Mouse (Mus musculus) effector memory CD4-positive, alpha-beta T cell, adult 7 months (primary cell): ENCODE measurements around the gene Hist1h1b. TPM values are rescaled to one million over a fixed set of nuclear protein-coding genes. Genes with fewer than 3 reads are reported as not detected.

ENCODE experiments used
- polyA plus RNA-seq: library from polyadenylated mRNA; unstranded; fragments of 100-300 nt; shearing (Covaris generic); gene quantifications from one replicate; pipeline ENCODE4 v1.2.1, GENCODE M21; 2017

The Hist1h1b gene
- not detected for polyA plus RNA-seq

DNA sequence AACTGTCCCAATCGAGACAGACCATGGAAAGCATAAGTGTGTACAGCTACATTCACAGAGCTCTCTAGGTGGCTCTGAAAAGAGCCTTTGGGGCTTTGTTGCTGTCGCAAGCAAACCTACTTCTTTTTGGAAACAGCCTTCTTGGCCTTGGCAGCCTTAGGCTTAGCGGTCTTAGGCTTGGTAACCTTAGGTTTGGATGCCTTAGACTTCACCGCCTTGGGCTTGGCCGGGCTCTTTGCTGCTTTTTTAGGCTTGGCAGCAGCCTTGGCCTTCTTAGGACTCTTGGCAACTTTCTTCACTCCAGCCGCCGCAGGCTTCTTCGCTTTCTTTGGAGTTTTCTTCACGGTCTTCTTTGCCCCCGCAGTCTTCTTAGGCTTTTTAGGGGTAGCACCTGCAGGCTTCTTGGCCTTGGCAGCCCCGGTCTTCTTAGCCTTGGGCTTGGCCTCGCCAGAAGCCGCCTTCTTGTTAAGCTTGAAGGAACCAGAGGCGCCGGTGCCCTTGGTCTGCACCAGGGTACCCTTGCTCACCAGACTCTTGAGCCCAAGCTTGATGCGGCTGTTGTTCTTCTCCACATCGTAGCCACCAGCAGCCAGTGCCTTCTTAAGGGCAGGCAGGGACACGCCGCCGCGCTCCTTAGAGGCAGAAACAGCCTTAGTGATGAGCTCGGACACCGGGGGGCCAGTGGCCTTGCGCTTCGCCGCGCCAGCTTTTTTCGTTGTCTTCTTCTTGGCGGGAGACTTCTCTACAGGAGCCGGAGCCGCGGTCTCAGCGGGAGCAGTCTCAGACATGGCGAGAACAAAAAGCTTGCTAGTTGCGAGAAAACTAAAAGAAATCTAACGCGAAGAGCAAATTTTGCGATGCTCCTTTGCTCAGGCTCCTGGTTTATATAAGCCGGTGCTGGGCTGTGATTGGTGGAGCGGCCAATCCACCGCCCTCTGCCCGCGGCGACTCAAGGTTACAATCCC is at the start of gene Hist1h1b:
Gene Hist1h1b, minus strand, starts transcription at position 859 of the 965 bp plus-strand sequence.

GRCm38 (mm10) chr13:21811539-21811938 is 31.1 kb upstream of the Hist1h1b start, which contains the start of gene Hist1h4m:
TSS of gene Hist1h4m (plus strand) at chr13:21811746.

GRCm38 (mm10) chr13:21810073-21810472 is 29.6 kb upstream of the Hist1h1b start, which contains the start of the genes Hist1h2bq and Hist1h2ao:
TSS of gene Hist1h2bq (minus strand) at chr13:21810197.
TSS of gene Hist1h2ao (plus strand) at chr13:21810465.

DNA sequence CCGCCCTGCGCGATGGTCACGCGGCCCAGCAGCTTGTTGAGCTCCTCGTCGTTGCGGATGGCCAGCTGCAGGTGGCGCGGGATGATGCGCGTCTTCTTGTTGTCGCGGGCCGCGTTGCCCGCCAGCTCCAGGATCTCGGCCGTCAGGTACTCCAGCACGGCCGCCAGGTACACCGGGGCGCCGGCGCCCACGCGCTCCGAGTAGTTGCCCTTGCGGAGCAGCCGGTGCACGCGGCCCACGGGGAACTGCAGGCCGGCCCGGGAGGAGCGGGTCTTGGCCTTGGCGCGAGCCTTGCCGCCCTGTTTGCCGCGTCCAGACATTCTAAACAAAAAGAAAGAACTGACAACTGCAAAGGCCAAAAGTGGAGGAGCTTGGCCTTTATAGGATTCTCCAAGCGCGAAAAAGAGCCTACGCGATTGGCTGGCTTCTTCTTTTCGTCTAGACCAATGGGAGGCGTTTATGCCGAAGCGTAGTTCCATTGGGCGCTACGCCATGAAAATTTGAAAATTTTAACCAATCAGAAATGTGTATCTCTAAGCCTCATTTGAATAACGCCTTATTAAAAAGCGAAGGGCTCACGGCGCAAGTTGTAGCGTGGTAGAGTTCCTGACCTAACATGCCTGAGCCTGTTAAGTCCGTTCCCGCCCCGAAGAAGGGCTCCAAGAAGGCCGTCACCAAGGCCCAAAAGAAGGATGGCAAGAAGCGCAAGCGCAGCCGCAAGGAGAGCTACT is 6.6 kb upstream of the Hist1h1b start, which contains the start of the genes Hist1h2an and Hist1h2bp:
Gene Hist1h2an, minus strand, starts transcription at position 320 of the 731 bp plus-strand sequence.
Gene Hist1h2bp, plus strand, starts transcription at position 563 of the 731 bp plus-strand sequence.

DNA sequence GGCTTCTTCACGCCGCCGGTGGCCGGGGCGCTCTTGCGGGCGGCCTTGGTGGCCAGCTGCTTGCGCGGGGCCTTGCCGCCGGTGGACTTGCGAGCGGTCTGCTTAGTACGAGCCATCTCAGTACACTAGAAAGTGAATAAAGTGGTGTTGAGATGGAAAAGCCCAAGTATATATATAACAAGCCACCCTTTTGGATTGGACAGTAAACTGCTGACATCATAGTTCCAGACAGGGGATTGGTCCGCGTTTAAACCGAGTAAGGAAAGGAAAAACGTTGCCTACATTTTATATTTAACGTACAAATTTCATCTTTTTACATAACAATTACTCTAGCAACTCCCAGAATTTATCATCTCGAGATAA is 2.8 kb upstream of the Hist1h1b start, which contains the start of gene Hist1h3i:
Gene Hist1h3i, minus strand, starts transcription at position 116 of the 363 bp plus-strand sequence.

DNA sequence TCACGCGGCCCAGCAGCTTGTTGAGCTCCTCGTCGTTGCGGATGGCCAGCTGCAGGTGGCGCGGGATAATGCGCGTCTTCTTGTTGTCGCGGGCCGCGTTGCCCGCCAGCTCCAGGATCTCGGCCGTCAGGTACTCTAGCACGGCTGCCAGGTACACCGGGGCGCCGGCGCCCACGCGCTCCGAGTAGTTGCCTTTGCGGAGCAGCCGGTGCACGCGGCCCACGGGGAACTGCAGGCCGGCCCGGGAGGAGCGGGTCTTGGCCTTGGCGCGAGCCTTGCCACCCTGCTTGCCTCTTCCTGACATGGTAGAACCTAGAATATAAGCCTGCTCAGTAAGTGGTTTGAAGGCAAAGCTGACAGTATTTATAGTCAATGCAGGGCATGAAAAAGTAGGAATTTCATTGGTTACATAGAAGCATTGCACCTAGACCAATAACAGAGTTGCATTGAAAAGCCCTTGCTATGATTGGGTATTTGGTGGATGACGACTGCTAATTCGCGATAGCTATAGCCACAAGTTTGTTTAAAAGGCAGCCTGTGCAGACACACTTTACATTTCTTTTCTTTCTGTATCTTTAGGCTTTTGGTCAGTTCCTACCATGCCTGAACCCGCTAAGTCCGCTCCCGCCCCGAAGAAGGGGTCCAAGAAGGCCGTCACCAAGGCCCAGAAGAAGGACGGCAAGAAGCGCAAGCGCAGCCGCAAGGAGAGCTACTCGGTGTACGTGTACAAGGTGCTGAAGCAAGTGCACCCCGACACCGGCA is 26.7 kb downstream of the Hist1h1b start, which contains the start of the genes Hist1h2ak and Hist1h2bn:
Gene Hist1h2ak, minus strand, starts transcription at position 304 of the 762 bp plus-strand sequence.
Gene Hist1h2bn, plus strand, starts transcription at position 600 of the 762 bp plus-strand sequence.

DNA sequence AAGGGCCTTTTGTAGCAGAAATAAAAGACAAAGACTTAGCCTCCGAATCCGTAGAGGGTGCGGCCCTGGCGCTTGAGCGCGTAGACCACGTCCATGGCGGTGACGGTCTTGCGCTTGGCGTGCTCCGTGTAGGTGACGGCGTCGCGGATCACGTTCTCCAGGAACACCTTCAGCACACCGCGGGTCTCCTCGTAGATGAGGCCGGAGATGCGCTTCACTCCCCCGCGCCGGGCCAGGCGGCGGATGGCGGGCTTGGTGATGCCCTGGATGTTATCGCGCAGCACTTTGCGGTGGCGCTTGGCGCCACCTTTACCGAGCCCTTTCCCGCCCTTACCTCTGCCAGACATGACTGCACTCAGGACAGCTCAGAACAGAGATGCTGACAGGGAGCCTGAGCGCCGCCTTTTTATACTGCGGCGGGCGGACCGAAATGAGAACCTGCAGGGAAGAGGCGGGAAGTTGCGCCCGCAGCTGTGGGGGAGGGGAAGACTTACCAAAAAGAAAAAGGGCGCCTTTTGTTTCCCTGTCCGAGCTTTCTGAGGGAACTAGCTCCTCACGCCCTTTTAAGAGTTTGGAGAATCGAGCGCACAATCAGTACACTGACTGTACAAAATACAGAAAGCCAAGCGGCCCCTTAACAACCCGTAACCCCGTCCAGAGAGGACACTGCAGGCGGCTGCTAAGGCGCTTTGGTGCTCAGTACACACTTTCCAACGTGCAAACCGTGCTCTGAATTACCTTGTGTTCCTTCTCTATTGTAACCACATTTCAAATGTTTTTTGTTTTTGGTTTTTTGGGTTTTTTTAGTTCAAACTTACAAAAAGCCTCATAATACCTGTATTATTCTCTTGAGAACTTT is 30.0 kb downstream of the Hist1h1b start, which contains the start of gene Hist1h4k:
Gene Hist1h4k, minus strand, starts transcription at position 347 of the 859 bp plus-strand sequence.

GRCm38 (mm10) chr13:21734906-21735767 is 45.3 kb downstream of the Hist1h1b start, which contains the start of gene Hist1h4j:
TSS of gene Hist1h4j (plus strand) at chr13:21735064.

Other genes starting within 250 kb of the Hist1h1b start
- gene Zkscan8, start 249.5 kb downstream of the Hist1h1b start, polyA plus RNA-seq: 2.6 TPM
- gene Olfr1366, start 237.8 kb downstream of the Hist1h1b start, polyA plus RNA-seq: not detected
- 0.35 TPM for gene Olfr1535, start 220.7 kb downstream of the Hist1h1b start, polyA plus RNA-seq
- gene Olfr1364, start 198.9 kb downstream of the Hist1h1b start, polyA plus RNA-seq: not detected
- not detected for gene Olfr1362, start 166.6 kb downstream of the Hist1h1b start, polyA plus RNA-seq
- not detected for gene Olfr11, start 138.1 kb downstream of the Hist1h1b start, polyA plus RNA-seq
- not detected for gene Olfr1361, start 117.2 kb downstream of the Hist1h1b start, polyA plus RNA-seq
- gene Olfr1360, start 103.2 kb downstream of the Hist1h1b start, polyA plus RNA-seq: 0.26 TPM
- gene Olfr1359, start 82.5 kb downstream of the Hist1h1b start, polyA plus RNA-seq: not detected
- not detected for gene Hist1h2bl, start 64.5 kb downstream of the Hist1h1b start, polyA plus RNA-seq
- gene Hist1h2ai, start 64.2 kb downstream of the Hist1h1b start, polyA plus RNA-seq: not detected
- 3.6 TPM for gene Hist1h3h, start 63.0 kb downstream of the Hist1h1b start, polyA plus RNA-seq
- gene Hist1h2bm, start 58.6 kb downstream of the Hist1h1b start, polyA plus RNA-seq: not detected
- 0.93 TPM for gene Hist1h4j, start 45.6 kb downstream of the Hist1h1b start, polyA plus RNA-seq
- 15.4 TPM for gene Hist1h4k, start 30.1 kb downstream of the Hist1h1b start, polyA plus RNA-seq
- gene Hist1h2ak, start 26.8 kb downstream of the Hist1h1b start, polyA plus RNA-seq: not detected
- gene Hist1h2bn, start 26.5 kb downstream of the Hist1h1b start, polyA plus RNA-seq: not detected
- gene Hist1h3i, start 2.7 kb upstream of the Hist1h1b start, polyA plus RNA-seq: not detected
- not detected for gene Hist1h2an, start 6.6 kb upstream of the Hist1h1b start, polyA plus RNA-seq
- gene Hist1h2bp, start 6.8 kb upstream of the Hist1h1b start, polyA plus RNA-seq: not detected
- gene Hist1h2bq, start 29.6 kb upstream of the Hist1h1b start, polyA plus RNA-seq: 4.2 TPM
- gene Hist1h2ao, start 29.8 kb upstream of the Hist1h1b start, polyA plus RNA-seq: not detected
- gene Hist1h4m, start 31.1 kb upstream of the Hist1h1b start, polyA plus RNA-seq: not detected
- 20.0 TPM for gene Hist1h4n, start 51.6 kb upstream of the Hist1h1b start, polyA plus RNA-seq
- 30.1 TPM for gene Hist1h2ap, start 52.9 kb upstream of the Hist1h1b start, polyA plus RNA-seq
- 4.6 TPM for gene Hist1h2br, start 53.1 kb upstream of the Hist1h1b start, polyA plus RNA-seq
- gene Zfp184, start 164.5 kb upstream of the Hist1h1b start, polyA plus RNA-seq: 2.4 TPM
- not detected for gene Pom121l2, start 200.6 kb upstream of the Hist1h1b start, polyA plus RNA-seq
- gene Prss16, start 229.1 kb upstream of the Hist1h1b start, polyA plus RNA-seq: 6.0 TPM